Mouse (Mus musculus) kidney, embryonic 15.5 days (tissue): ENCODE measurements at regions not wholly inside any gene's neighbourhood (a gene's known extent, or its start where the extent isn't known, plus 50 kb on each side); places are given as distances from the start of the nearest gene placed in this dataset.
"Not testable (repeated sequence)": the region's sequence is repeated elsewhere in the genome, so short reads cannot be mapped to it uniquely, and the experiment has no call there.

Experiments used
- ATAC-seq: fragments of 200-750 bp; cut with Nextera tagmentation; replicated peaks from 2 replicates; pipeline ENCODE4 v1.8.0; 2017; ENCODE audit warnings: moderate TSS enrichment; ENCODE audit not compliant: low FRiP score
- H3K27ac ChIP-seq: fragments of 300-500 bp; sonication (generic); 2 replicates; pipeline ENCODE4 v1.5.1; 2015; ENCODE audit warnings: mild to moderate bottlenecking, inconsistent platforms
- H3K27me3 ChIP-seq: fragments of 300-500 bp; sonication (generic); 2 replicates; pipeline ENCODE4 v1.6.1; 2015; ENCODE audit warnings: inconsistent platforms
- H3K36me3 ChIP-seq: fragments of 300-500 bp; sonication (generic); 2 replicates; pipeline ENCODE4 v1.6.1; 2015; ENCODE audit warnings: inconsistent platforms
- H3K4me1 ChIP-seq: fragments of 300-500 bp; sonication (generic); 2 replicates; pipeline ENCODE4 v1.6.1; 2015; ENCODE audit warnings: inconsistent platforms
- H3K4me2 ChIP-seq: fragments of 300-500 bp; sonication (generic); 2 replicates; pipeline ENCODE4 v1.6.1; 2015; ENCODE audit warnings: moderate library complexity, mild to moderate bottlenecking, inconsistent platforms
- H3K4me3 ChIP-seq: fragments of 300-500 bp; sonication (generic); replicated peaks from 2 replicates; pipeline ENCODE4 v1.5.1; 2015; ENCODE audit warnings: mild to moderate bottlenecking, inconsistent platforms
- H3K9ac ChIP-seq: fragments of 300-500 bp; sonication (generic); 2 replicates; pipeline ENCODE4 v1.6.1; 2015; ENCODE audit warnings: mild to moderate bottlenecking, inconsistent platforms
- H3K9me3 ChIP-seq: fragments of 300-500 bp; sonication (generic); replicated peaks from 2 replicates; pipeline ENCODE4 v1.6.1; 2016; ENCODE audit warnings: inconsistent platforms
- WGBS: fragments of 180-500 bp; shearing (Covaris S2); methylation state at CpG from one replicate; pipeline ENCODE4 v1.1.7; 2015; ENCODE audit warnings: mixed read lengths; 5-methylcytosine and 5-hydroxymethylcytosine counted together

DNA sequence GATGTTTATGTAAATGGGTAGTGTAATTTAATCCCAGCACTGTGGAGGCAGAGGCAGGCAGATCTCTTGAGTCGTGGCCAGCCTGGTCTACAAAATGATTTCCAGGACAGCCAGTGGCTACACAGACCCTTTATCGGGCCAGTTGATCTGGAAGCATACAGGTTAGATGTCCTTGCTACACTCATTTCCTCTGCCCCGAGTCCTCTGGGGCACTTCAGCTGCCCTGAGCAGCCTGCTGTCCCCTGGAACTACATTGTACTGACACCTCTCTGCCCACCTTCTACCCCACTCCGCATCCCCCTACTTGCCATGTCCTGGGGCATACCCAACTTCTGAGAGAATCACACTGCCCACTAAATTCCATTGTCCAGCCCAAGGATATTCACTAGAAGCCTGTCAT is 60.6 kb upstream of the Helt start:
- WGBS, result 95% methylated on average over 4 of the region's 4 CpGs
- H3K27me3 ChIP-seq, result no peaks in the 10 kb centered on the region
- H3K9me3 ChIP-seq, result no peaks in the 10 kb centered on the region
- no peak overlapping the region for H3K4me2 ChIP-seq
- H3K27ac ChIP-seq, result no peak overlapping the region
- H3K36me3 ChIP-seq, result no peaks in the 10 kb centered on the region
- H3K4me3 ChIP-seq, result no peak overlapping the region
- H3K4me1 ChIP-seq, result no peaks in the 10 kb centered on the region
- no peak overlapping the region for H3K9ac ChIP-seq
- no peak for ATAC-seq

DNA sequence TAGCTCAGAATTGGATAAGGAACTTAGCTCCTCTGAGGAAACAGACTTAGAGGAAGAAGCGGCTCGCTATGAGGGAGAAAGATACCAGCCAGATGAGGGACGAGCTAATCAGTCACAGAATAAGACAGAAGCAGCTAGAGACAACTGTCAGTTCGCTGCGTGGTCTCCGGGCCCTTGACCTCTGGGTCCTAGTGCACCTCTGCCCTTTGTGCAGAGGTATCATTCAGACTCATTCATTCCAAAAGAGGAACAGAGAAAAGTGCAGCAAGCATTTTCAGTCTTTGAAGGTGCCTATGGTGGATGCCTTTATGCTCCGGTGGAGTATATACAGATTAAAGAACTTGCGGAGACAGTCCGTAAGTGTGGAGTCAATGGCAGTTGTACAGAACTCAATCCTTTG is 63.5 kb upstream of the Helt start:
- ATAC-seq, H3K4me1 ChIP-seq, H3K4me3 ChIP-seq, H3K36me3 ChIP-seq, H3K27ac ChIP-seq, H3K9ac ChIP-seq, H3K9me3 ChIP-seq, H3K4me2 ChIP-seq, H3K27me3 ChIP-seq: not testable (repeated sequence)
- WGBS, result 93% methylated on average over 9 of the region's 9 CpGs

DNA sequence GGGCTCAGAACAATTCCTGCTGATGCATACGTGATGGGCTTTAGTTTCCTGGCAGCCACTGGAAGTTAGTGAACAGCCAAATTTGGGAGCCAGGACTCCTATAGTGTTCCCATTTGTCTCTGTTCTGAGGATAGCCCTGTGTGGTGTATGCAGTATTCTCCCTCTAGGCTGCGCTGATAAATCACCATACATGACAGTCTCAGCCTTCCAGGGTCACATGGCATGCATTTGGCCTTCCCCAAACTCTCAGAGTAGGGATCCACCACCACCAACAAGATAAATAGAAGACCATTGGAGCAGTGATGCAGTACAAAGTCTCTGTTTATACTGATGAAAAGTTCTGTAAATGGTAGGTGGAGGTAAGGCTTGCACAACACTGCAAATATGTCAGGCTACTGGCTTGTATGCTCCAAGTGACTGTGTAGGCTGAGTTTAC is 68.4 kb upstream of the Helt start:
- no peak overlapping the region for H3K4me3 ChIP-seq
- WGBS, result 90% methylated on average over 2 of the region's 2 CpGs

DNA sequence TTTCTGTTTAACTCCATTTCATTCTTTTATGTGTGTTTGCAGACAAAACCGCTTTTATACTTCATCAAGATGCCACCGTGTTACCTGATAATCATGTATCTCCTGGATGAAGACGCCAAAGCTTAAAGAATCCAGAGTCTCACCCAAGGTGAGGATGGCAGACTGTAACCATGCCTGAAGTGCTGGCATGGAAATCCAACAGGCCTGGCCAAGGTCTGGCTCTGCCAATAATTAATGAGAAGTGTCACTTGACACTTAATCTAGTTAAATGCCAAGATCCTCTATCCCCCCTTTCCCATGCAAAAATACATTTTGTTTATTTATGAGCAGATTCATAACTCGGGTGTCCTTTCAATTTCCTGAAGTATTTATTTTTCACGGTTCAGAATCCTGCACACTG is 71.2 kb upstream of the Helt start:
- Histone ChIP-seq H3K4me1 (no peaks in the 10 kb centered on the region), H3K36me3 (no peaks in the 10 kb centered on the region), H3K4me3 (no peak overlapping the region), H3K4me2 (no peak overlapping the region), H3K9me3 (no peaks in the 10 kb centered on the region), H3K27ac (no peak overlapping the region), H3K9ac (no peak overlapping the region), H3K27me3 (no peaks in the 10 kb centered on the region)
- WGBS, result 82% methylated on average over 5 of the region's 5 CpGs
- ATAC-seq, result no peak

More for the DNA sequence above, 68.4 kb upstream of the Helt start:
- Histone ChIP-seq H3K27me3 (no peaks in the 10 kb centered on the region), H3K9ac (no peak overlapping the region), H3K9me3 (no peaks in the 10 kb centered on the region), H3K4me1 (no peaks in the 10 kb centered on the region), H3K36me3 (no peaks in the 10 kb centered on the region), H3K4me2 (no peak overlapping the region), H3K27ac (no peak overlapping the region)
- no peak for ATAC-seq

DNA sequence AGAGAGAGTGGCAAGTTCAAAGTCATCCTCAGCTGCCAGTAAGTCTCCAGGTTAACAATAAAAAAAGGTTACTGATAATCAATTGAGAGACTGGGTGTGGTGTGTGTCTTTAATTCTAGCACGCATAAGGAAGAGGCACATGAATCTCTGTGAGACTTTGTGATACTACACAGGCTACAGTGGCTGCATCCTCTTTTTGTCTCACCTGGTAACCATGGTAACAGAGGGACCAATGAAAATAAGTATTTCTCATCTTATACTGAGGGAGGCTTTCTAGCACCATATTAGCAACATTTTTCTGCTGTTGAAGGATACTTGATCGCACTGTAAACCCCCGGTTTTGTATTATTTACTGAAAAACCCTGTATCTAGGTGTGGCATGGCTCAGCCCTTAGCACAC is 72.7 kb upstream of the Helt start:
- H3K36me3 ChIP-seq, result no peaks in the 10 kb centered on the region
- 95% methylated on average over 3 of the region's 3 CpGs for WGBS
- no peaks in the 10 kb centered on the region for H3K27me3 ChIP-seq
- H3K9ac ChIP-seq, result no peak overlapping the region
- no peak for ATAC-seq
- no peaks in the 10 kb centered on the region for H3K4me1 ChIP-seq
- H3K9me3 ChIP-seq, result no peaks in the 10 kb centered on the region
- H3K4me3 ChIP-seq, result no peak overlapping the region
- no peak overlapping the region for H3K27ac ChIP-seq
- H3K4me2 ChIP-seq, result no peak overlapping the region

DNA sequence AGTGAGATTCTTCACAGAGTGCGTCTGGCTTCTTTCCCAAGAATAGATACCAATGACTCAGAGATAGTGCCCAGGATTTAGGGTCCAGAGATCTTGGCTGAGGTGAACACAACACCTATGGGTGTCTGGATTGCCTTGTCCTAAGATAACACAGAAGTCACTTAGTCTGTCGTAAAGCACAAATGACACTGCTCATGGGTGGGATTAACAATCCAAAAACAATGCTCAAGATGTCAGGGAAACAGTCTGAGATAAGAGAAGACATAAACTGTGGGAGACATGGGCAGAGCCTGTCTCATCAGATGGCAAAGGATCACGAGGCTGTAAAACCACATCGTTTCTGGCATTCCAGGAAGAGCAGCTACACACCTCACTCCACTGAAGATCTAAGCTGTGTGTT is 79.6 kb upstream of the Helt start:
- no peaks in the 10 kb centered on the region for H3K9me3 ChIP-seq
- no peak overlapping the region for H3K4me3 ChIP-seq
- ATAC-seq, result no peak
- H3K27ac ChIP-seq, result no peak overlapping the region
- no peaks in the 10 kb centered on the region for H3K27me3 ChIP-seq
- H3K4me1 ChIP-seq, result no peaks in the 10 kb centered on the region
- no peak overlapping the region for H3K9ac ChIP-seq
- no peaks in the 10 kb centered on the region for H3K36me3 ChIP-seq
- WGBS, result 47% methylated on average over 4 of the region's 4 CpGs
- no peak overlapping the region for H3K4me2 ChIP-seq

DNA sequence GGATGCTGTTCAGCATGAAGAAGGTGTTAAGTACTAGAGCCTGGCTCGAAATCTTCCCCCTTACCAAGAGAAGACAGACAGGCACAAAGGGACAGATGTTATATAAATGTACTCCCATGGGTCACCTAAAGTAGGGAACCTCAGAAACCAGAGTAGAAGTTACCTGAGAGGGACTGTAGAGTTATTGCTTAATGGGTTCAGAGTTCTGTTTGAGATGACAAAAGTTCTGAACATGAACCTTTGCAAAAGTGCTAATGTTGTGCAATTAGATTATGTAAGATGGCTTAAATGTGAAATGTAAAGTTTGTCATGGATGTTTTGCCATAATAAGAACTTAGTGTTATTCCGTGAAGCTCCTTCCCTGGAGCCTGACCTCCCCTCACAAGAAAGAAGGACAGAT is 81.5 kb upstream of the Helt start:
- Histone ChIP-seq H3K27me3 (no peaks in the 10 kb centered on the region), H3K4me3 (no peak overlapping the region), H3K27ac (no peak overlapping the region), H3K36me3 (no peaks in the 10 kb centered on the region), H3K4me1 (no peaks in the 10 kb centered on the region), H3K9me3 (no peaks in the 10 kb centered on the region), H3K4me2 (no peak overlapping the region), H3K9ac (no peak overlapping the region)
- ATAC-seq, result no peak
- 84% methylated on average over 2 of the region's 2 CpGs for WGBS

DNA sequence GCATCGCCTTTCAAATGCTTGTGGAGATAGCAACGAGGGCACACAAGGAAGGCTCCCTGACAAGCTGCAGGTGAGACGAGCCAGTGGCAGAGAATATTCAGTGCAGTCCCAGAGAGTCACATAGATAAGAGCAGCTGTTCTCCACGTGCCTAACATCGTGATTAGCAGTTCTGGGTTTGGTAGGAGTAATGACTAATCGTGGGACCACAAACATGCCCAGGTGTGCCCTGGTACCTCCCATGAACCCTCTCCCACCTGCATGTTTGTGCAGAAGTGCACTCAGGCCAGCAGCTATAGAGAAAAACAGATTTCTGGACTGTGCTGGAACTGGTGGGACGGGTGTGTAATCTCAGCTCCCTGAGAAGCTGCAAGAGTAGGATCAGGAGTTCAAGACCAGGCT is 85.9 kb upstream of the Acsl1 start:
- Histone ChIP-seq H3K9me3 (no peaks in the 10 kb centered on the region), H3K4me2 (no peak overlapping the region), H3K9ac (no peak overlapping the region), H3K27me3 (no peaks in the 10 kb centered on the region), H3K4me3 (no peak overlapping the region), H3K27ac (no peak overlapping the region), H3K36me3 (no peaks in the 10 kb centered on the region), H3K4me1 (no peaks in the 10 kb centered on the region)
- no peak for ATAC-seq
- 90% methylated on average over 7 of the region's 7 CpGs for WGBS

DNA sequence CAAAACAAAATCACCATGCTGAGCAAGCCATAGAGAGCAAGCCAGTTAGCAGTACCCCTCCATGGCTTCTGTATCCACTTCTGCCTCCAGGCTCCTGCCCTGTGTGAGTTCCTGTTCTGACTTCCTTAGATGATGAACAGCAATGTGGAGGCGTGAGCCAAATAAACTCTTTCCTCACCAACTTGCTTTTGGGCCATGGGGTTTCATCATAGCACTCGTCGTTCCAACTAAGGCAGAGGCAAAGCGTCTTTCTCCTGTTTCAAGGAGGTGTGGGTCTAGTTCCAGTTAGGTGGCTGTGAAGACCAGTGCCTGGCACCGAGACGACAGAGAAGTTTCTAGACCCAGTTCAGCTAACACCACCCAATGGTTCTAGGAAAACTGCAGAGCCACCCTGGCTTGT is 85.0 kb upstream of the Acsl1 start:
- ATAC-seq, result no peak
- Histone ChIP-seq H3K4me2 (no peak overlapping the region), H3K36me3 (no peaks in the 10 kb centered on the region), H3K4me3 (no peak overlapping the region), H3K9me3 (no peaks in the 10 kb centered on the region), H3K4me1 (no peaks in the 10 kb centered on the region), H3K27me3 (no peaks in the 10 kb centered on the region), H3K9ac (no peak overlapping the region), H3K27ac (no peak overlapping the region)
- 90% methylated on average over 6 of the region's 6 CpGs for WGBS

DNA sequence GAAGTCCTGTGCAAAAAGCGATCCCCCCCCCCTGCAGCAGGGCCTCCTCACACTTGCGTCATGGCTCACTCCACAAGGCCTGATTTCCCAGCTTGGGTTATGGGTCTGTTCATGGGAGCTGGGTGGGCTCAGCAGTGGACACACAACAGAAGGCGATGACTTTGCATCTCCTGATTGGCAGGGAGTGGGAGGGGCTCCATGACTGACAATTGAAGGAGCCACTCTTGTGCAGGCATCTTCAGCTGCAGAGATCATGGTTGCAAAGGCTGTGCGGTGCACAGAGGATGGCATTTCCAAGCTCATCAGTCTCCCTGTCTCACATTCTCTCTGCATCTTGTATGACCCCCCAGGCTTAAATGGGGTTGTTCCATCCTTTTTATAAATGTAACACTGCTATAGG is 84.3 kb upstream of the Acsl1 start:
- 76% methylated on average over 4 of the region's 4 CpGs for WGBS
- H3K9me3 ChIP-seq, result no peaks in the 10 kb centered on the region
- no peaks in the 10 kb centered on the region for H3K27me3 ChIP-seq
- no peaks in the 10 kb centered on the region for H3K36me3 ChIP-seq
- peak overlapping the region; percentile 41; the same call in 1 of the 2 replicates for H3K27ac ChIP-seq
- no peak overlapping the region for H3K4me2 ChIP-seq
- no peak overlapping the region for H3K4me3 ChIP-seq
- no peaks in the 10 kb centered on the region for H3K4me1 ChIP-seq
- peak; percentile 66; the same call in 1 of the 2 replicates for ATAC-seq
- H3K9ac ChIP-seq, result no peak overlapping the region

DNA sequence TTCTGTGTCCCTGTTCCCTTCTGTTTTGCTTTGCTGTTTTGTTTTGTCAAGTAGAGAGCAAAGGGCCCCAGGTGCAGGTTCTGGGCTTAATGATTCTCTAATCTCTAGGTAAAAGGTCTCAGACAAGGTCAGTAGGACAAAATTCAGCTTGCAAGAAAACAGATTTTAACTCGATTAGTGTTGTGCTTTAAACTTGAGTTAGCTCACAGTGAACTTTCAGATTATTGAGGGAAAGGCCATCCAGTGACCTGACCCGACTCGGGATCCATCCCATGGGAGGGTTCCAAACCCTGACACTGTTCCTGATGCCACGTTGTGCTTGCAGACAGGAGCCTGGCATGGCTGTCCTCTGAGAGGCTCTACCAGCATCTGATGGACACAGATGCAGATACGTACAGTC is 83.8 kb upstream of the Acsl1 start:
- peak overlapping the region; percentile 41 for H3K27ac ChIP-seq
- 71% methylated on average over 5 of the region's 5 CpGs for WGBS
- peak; percentile 52; the same call in 1 of the 2 replicates for ATAC-seq

DNA sequence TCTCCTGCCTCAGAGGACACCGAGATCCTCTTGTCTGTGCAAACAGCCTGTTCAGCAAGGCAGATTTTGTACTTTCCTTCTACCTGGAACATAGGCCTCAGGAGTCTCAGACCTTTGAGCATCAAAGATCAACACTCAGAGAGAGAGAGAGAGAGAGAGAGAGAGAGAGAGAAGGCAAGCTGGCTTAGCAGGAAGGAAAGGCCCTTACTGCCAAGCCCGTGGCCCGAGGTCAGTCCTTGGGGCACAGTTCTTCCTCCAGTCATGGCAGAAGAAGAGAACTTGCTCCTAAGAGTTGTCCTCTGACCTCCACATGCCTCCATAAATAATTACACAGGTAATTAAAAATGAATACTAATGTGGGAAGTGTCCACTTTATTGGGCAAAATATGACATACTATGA is 82.4 kb upstream of the Acsl1 start:
- Histone ChIP-seq H3K27me3 (no peaks in the 10 kb centered on the region), H3K36me3 (no peaks in the 10 kb centered on the region), H3K4me2 (no peak overlapping the region), H3K4me1 (no peaks in the 10 kb centered on the region), H3K9ac (no peak overlapping the region), H3K4me3 (no peak overlapping the region), H3K9me3 (no peaks in the 10 kb centered on the region), H3K27ac (no peak overlapping the region)
- no peak for ATAC-seq
- 70% methylated on average over 3 of the region's 3 CpGs for WGBS

More for the DNA sequence above, 83.8 kb upstream of the Acsl1 start:
- Histone ChIP-seq H3K4me2 (no peak overlapping the region), H3K27me3 (no peaks in the 10 kb centered on the region), H3K4me1 (no peaks in the 10 kb centered on the region), H3K4me3 (no peak overlapping the region), H3K9me3 (no peaks in the 10 kb centered on the region), H3K36me3 (no peaks in the 10 kb centered on the region), H3K9ac (no peak overlapping the region)

DNA sequence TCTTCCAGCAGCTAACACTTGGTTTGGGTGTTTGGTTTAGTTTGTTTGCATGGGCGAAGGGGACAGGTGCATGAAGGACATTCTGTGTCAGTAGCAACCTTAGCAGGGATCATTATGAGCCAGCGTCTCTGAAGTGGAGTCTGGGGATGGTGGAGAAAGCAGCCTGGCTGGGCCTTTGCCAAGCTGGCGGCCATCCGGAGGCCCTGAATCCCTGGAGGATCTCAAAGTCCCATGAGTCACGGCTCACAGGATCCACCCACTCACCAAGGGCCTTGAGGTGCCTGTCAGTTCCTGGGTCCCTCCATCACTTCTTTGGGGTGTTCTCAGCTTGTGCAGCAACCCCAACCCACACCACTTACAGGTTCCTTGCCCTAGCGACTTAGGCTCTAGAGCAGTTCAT is 80.4 kb upstream of the Acsl1 start:
- WGBS, result 83% methylated on average over 6 of the region's 6 CpGs
- Histone ChIP-seq H3K27ac (no peak overlapping the region), H3K4me2 (no peak overlapping the region), H3K9ac (no peak overlapping the region), H3K36me3 (no peaks in the 10 kb centered on the region), H3K9me3 (no peaks in the 10 kb centered on the region), H3K27me3 (no peaks in the 10 kb centered on the region), H3K4me3 (no peak overlapping the region), H3K4me1 (no peaks in the 10 kb centered on the region)
- ATAC-seq, result no peak
